Mouse (Mus musculus): ENCODE data around the gene Rad23a.

Gene Rad23a

GRCm38 (mm10) chr8:84814555-84815441 is 25.7 kb downstream of the Rad23a start:
- CTCF ChIA-PET, result interaction anchor here (0.6 to 1.6 kb wide), 8 partner anchors 10 to 154 kb away, joined by 3 to 16 read pairs (median 6); no protein-coding TSS in a partner anchor

- CTCF ChIA-PET, result interaction anchor here (1.3 to 1.5 kb wide), 2 partner anchors 13 to 55 kb away, joined by 5 to 7 read pairs; no protein-coding TSS in a partner anchor
These were observed 26.3 kb downstream of the Rad23a start for GRCm38 (mm10) chr8:84814240-84814554.

GRCm38 (mm10) chr8:84813830-84814229 is 26.6 kb downstream of the Rad23a start:
- CTCF ChIA-PET, result interaction anchor here (0.6 to 1.9 kb wide), 5 partner anchors 11 to 187 kb away, joined by 4 to 16 read pairs (median 6); no protein-coding TSS in a partner anchor

- CTCF ChIA-PET, result interaction anchor here (0.6 to 1.9 kb wide), 4 partner anchors 12 to 188 kb away, joined by 4 to 16 read pairs (median 6); no protein-coding TSS in a partner anchor
These were observed 27.4 kb downstream of the Rad23a start for GRCm38 (mm10) chr8:84813059-84813458.

- CTCF ChIA-PET, result interaction anchor here (0.6 to 0.7 kb wide), 2 partner anchors 172 to 826 kb away, joined by 3 to 5 read pairs; no protein-coding TSS in a partner anchor
These were observed 29.2 kb downstream of the Rad23a start for GRCm38 (mm10) chr8:84811303-84811702.

GRCm38 (mm10) chr8:84810896-84811295 is 29.6 kb downstream of the Rad23a start:
- CTCF ChIA-PET, result interaction anchor here (0.5 kb wide), 1 partner anchor 760 kb away, joined by 3 read pairs; no protein-coding TSS in a partner anchor

- CTCF ChIA-PET, result interaction anchor here (1.0 kb wide), 1 partner anchor 101 kb away, joined by 5 read pairs; no protein-coding TSS in a partner anchor
These were observed 30.6 kb downstream of the Rad23a start for GRCm38 (mm10) chr8:84809941-84810280.

- CTCF ChIA-PET, result interaction anchor here (1.0 kb wide), 1 partner anchor 100 kb away, joined by 5 read pairs; no protein-coding TSS in a partner anchor
These were observed 31.1 kb downstream of the Rad23a start for GRCm38 (mm10) chr8:84809109-84809940.

- CTCF ChIA-PET, result no interaction called here
These were observed 34.4 kb downstream of the Rad23a start for GRCm38 (mm10) chr8:84806031-84806430.

- CTCF ChIA-PET, result no interaction called here
These were observed 40.2 kb downstream of the Rad23a start, which contains the start of gene Nfix for GRCm38 (mm10) chr8:84799999-84800831. Gene Nfix, minus strand, starts transcription at chr8:84800344.

- CTCF ChIA-PET, result no interaction called here
These were observed 41.1 kb downstream of the Rad23a start for GRCm38 (mm10) chr8:84799136-84799931.

GRCm38 (mm10) chr8:84798446-84799135 is 41.9 kb downstream of the Rad23a start:
- CTCF ChIA-PET, result interaction anchor here (0.6 kb wide), 2 partner anchors 17 to 89 kb away, joined by 3 to 16 read pairs; no protein-coding TSS in a partner anchor

GRCm38 (mm10) chr8:84797971-84798370 is 42.5 kb downstream of the Rad23a start:
- CTCF ChIA-PET, result interaction anchor here (0.6 kb wide), 2 partner anchors 17 to 88 kb away, joined by 3 to 16 read pairs; no protein-coding TSS in a partner anchor

- CTCF ChIA-PET, result no interaction called here
These were observed 43.1 kb downstream of the Rad23a start for GRCm38 (mm10) chr8:84797256-84797797.

- CTCF ChIA-PET, result no interaction called here
These were observed 46.0 kb downstream of the Rad23a start for GRCm38 (mm10) chr8:84794486-84794885.

- CTCF ChIA-PET, result no interaction called here
These were observed 46.5 kb downstream of the Rad23a start for GRCm38 (mm10) chr8:84793791-84794485.

- CTCF ChIA-PET, result no interaction called here
These were observed 47.3 kb downstream of the Rad23a start for GRCm38 (mm10) chr8:84793134-84793533.

- CTCF ChIA-PET, result no interaction called here
These were observed 48.0 kb downstream of the Rad23a start for GRCm38 (mm10) chr8:84792429-84792947.

Measured in spleen, embryonic (tissue).